Mouse (Mus musculus) bone marrow, adult 2 months (tissue): Measurements from ENCODE around the gene Nxf3.

Source experiments
- CTCF ChIP-seq: fragments of 200-500 bp; IDR thresholded peaks from 2 replicates; pipeline ENCODE4 v1.5.1; 2011; ENCODE audit warnings: low read length, control low read depth; ENCODE audit not compliant: control insufficient read depth, insufficient read depth
- POLR2A ChIP-seq: fragments of 200-500 bp; IDR thresholded peaks from 2 replicates; pipeline ENCODE4 v1.6.1; 2011; ENCODE audit warnings: low read depth, mild to moderate bottlenecking, control low read depth, low read length, borderline replicate concordance; ENCODE audit not compliant: control insufficient read depth

DNA sequence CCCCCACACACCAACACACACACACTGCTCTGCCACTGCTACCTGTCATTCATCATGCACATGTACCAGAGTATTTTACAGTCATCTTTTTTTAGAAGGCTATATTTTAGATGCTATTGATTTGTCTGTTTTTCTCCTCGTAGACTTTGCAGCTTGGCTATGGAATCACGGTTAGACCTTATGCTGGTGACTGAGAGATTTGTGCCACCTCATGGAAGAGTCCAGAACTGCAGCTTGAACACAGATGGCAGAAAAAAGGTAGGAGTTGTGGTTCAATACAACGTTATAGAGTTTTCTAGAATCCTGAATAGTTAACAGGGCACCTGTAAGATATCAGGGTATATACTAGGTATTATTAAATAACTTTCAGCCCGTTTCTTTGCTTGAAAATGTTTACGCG lies 22.9 kb upstream of the Nxf3 start:
- TF ChIP-seq CTCF, result no peak
- no peak for TF ChIP-seq POLR2A
